Mouse (Mus musculus) c-Kit-positive CD71-positive TER-119-positive erythroid progenitor cells, embryonic 14.5 days (primary cell): Measurements from ENCODE around the gene Ubr2.
A peak's percentile ranks its signal among the peaks of the same experiment; 100 is the strongest.

ENCODE experiments used
- DNase-seq: peaks from one replicate; pipeline ENCODE4 v3.0.0-alpha.2; 2013; ENCODE audit warnings: low spot score

The Ubr2 gene

GRCm38 (mm10) chr17:47003305-47003704, 7.1 kb downstream of the Ubr2 start:
- no peak for DNase-seq

GRCm38 (mm10) chr17:47002401-47002800, 8.0 kb downstream of the Ubr2 start:
- no peak for DNase-seq

- no peak for DNase-seq
Observed at GRCm38 (mm10) chr17:46998840-46999239, 11.5 kb downstream of the Ubr2 start.

DNA sequence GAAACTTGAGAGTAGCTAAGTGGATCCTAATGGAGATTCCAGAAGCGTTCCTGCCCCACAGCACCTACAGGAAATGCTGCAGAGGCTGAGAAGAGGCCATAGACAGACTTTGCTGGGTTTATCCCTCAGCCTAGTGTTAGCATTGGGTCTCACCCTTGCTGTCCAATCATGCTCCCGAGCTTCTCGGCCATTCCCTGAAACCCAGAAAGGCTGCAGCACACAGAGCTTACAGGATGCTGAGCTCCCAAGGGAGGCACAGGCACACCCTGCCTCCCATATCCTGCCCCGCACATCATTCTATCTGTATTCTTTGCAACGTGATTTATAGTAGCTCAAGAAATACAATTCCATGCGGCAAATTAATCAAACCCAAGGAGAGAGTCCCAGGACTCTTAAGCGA, 13.9 kb downstream of the Ubr2 start:
- DNase-seq: no peak

DNA sequence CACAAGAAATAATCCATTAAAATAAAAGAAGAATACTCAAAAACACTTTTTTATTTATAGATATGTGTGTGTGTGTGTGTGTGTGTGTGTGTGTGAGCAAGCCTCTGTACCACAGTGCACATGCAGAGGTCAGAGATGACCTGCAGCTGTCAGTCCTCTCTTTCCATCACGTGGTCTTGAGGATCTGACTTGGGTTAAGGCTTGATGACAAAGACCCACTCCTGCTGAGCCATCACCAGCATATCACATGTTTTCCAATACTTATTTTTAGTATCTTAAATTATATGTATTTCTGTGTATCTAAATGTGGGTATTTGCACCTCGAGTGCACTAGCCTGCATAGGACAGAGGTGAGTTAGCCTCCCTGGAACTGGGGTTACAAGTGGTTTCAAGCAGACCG, 14.7 kb downstream of the Ubr2 start:
- no peak for DNase-seq

DNA sequence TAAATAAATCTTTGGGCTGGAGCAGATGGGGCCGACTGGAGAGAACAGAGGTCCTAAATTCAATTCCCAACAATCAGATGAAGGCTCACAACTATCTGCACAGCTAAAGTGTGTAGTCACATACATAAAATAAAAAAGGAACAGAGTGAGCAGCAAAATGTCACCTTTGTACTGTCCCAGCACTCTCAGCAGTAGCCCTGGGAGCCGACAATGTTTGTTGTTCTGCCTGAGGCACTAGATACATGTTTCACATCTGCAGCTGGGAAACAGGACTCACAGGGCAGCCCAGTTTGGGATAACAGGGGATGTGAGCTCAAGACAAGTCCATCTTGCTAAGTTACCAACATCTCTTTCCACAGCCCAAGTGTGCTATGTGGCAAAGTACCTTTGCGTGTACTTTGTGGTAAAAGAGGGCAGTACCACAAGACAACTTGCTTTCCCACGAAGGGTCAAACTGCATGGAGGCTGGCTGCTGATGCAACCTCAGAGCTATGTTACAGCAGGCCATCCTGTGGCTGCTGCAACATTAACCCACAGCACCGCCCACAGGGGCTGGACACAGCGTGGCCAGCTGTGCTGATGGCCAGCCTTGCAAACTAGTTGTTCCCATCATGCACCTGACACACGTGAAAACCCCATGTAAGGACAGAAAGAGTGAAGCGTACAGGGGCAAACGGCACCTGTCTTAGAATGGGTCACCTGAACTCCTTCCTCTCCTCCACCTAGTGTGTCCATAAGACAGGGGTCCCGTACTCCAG, 15.5 kb downstream of the Ubr2 start:
- no peak for DNase-seq

GRCm38 (mm10) chr17:46993625-46994024, 16.7 kb downstream of the Ubr2 start:
- DNase-seq: no peak

- DNase-seq: no peak
Observed at GRCm38 (mm10) chr17:46987631-46988030, 22.7 kb downstream of the Ubr2 start.

DNA sequence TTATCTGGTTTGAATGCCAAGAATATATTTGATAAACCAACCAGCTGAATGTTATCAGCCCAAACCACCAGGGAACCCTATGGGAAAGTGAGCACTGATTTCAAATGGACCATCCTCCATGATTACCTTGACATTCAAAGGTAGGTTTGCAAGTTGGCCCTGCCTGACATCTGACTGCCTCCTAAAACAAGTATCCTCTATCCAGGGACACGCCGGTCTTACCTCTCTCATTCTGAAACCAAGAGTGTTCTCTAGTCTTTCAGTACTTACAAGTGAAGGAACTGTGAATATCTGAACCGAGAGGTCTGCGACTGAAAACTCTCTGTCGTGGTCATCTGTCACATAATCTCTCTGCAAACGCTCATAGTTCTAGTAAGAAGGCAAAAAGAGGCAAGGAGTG, 30.3 kb downstream of the Ubr2 start:
- DNase-seq: no peak

DNA sequence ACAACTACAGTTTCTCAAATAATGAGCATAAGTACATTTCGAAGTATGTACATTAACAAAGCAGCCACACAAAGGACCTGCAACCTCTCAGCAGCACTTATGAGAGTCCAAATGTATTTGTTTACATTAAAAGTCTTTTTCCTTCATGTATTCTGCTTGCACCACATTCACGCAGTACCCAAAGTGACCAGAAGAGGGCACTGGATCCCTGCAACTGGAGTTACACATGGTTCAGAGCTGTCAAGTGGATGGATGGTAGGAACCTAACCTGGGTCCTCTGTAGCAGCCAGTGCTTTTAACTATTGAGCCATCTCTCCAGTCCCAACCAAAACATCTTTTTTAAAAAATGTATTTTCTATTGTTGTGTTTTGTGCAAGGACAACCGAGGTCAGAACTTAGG, 35.2 kb downstream of the Ubr2 start:
- DNase-seq: peak; percentile 61

DNA sequence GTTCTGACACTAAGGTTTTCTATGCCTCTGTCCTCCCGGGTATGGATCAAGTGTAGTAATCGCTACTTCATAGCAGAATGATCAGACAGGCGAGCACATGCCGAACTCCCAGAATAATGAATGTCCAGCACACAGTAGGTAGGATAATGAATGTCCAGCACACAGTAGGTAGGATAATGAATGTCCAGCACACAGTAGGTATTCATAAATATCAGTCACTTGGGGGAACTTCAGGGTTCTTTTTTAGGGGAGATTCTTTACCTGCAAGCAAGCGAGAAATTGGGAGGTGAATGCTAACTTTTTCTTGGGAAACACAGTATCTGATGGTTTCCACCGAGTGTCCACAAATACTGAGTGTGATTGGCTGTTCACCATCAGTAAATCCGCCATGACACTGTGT, 37.8 kb downstream of the Ubr2 start:
- no peak for DNase-seq

GRCm38 (mm10) chr17:46966892-46967291, 43.5 kb downstream of the Ubr2 start:
- no peak for DNase-seq

DNA sequence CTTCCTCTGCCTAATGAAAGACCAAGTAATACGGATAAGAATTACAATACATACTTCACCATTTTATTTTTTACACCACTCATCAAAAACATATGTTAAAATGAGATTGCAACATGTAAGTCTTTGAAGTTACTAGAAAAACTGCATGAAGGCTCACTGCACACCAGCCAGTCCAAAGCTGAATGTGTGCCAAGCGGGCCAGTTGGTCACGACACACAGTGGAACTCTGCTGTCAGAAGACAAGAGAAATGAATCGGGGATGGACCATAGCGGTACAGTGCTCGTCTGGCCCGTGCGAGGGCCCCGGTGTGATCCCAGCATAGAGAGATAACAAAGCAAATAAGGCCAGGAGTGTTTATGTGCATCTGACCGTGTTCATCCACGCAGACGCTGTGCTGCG, 47.2 kb downstream of the Ubr2 start:
- DNase-seq: no peak

DNA sequence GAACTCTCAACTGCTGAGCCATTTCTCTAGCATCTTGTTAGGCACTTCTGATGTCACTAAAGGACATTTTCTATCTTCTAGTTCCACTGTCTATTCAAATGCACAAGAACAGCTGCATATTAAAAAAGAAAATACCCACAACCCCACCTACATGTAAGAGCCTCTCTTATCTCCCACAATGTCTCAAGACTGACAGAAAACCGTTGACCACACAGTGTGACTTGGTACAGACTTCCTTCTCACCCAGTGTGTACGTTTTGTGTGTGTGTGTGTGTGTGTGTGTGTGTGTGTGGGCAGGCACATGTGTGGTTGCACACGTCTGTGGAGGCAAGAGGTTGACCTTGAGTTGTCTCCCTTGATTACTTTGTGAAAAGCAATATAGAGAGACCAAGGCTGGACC, 48.2 kb downstream of the Ubr2 start:
- no peak for DNase-seq

- no peak for DNase-seq
Observed at GRCm38 (mm10) chr17:46960216-46960615, 50.1 kb downstream of the Ubr2 start.

GRCm38 (mm10) chr17:46958045-46958444, 52.3 kb downstream of the Ubr2 start:
- no peak for DNase-seq

GRCm38 (mm10) chr17:46946276-46946675, 64.1 kb downstream of the Ubr2 start:
- DNase-seq: no peak

GRCm38 (mm10) chr17:46942421-46942820, 67.9 kb downstream of the Ubr2 start:
- no peak for DNase-seq

DNA sequence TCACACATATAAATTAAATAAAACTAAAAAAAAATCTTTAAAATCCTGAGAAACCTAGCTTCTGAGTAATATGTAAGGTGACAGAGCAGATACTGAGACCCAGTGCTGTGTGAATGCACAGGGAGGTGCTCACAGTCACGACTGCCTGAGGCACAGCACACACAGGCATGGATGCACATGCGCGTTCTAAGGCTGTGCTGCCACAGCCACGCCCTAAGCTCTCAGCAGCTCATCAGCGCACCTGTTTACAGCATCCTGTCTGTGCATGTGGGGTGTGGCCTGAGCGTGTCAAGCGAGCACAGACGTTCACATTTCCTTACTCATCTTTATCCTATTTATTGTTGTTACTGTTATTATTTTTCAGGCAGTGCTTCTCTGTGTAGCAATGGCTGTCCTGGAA, 69.9 kb downstream of the Ubr2 start:
- no peak for DNase-seq

DNA sequence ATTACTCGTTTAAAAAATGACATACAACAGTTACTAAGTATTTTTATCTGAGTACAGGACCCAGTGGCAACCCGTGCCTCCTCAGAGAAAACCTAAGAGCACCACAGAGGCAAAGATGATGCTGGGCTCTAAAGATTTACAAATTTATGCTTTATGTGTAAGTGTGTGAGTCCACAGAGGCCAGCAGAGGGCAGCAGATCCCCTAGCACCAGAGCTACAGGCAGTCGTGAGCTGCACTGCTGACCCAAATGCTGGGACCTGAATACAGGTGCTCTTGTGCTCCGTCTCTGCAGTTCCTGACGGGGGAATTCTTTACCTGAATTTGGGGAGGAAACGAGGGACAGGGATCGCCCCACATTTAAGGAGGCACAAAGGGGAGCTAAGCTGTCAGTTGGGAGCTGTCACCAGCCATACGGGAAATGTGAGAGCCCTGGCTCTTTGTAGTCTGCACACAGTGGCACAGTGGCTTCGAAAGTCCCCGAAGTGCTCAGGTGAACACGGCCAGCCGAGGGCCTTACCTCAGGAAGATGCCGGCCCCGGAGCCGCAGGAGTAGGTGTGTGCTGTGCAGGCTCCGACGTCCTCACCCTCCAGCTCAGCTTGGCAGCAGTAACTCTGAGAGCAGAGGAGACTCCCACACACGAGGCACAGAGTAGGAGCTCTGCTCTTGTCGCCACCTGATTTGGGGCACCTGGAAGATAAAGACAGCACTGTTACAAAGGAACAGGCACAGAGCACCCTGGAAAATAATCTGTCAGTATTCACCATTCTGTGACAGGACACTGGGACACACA, 76.6 kb downstream of the Ubr2 start:
- DNase-seq: peak; percentile 43

DNA sequence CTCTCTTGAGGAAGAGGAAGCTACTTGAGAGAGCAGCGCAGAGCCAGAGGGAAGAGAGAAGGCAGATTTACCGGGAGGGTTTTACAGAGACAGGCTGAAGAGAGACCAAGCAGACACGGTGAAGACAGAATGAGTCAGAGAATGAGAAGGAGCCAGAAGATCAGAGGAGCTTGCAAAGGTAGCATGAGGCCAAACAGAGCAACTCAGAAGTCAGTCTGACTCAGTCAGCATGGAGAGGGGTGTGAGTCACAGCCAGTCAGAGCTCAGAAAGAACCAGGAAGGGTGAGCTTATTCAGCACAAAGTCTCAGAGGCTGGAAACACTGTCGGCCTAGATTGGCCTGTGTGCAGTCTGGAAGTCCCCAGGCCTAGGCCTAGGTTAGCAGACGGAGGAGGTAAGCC, 77.4 kb downstream of the Ubr2 start:
- DNase-seq: no peak

- DNase-seq: no peak
Observed at GRCm38 (mm10) chr17:46929897-46930296, 80.5 kb downstream of the Ubr2 start.

- no peak for DNase-seq
Observed at GRCm38 (mm10) chr17:46929277-46929676, 81.1 kb downstream of the Ubr2 start.

- DNase-seq: no peak
Observed at GRCm38 (mm10) chr17:46927781-46928180, 82.6 kb downstream of the Ubr2 start.
